8 mouse cellular contexts compared by ENCODE assay signal in genomic region chr16:52078758-52079474, GRCm38 (mm10). TPM values are rescaled to one million over a fixed set of nuclear protein-coding genes. Genes with fewer than 3 reads are reported as not detected.
DNase-seq lines count a peak whose midpoint lies in the region; ATAC-seq and TF ChIP-seq lines count a peak whose summit lies in the region.

No protein-coding gene starts in this region.

- intact Hi-C loops in heart, postnatal 10 days (cut with DNase I) = no loop called here

- no peaks in the 10 kb centered on the region for H3K9me3 ChIP-seq in hindbrain, embryonic 13.5 days
- H3K9me3 ChIP-seq in hindbrain, embryonic 10.5 days = no peaks in the 10 kb centered on the region
- no peaks in the 10 kb centered on the region for H3K9me3 ChIP-seq in liver, postnatal 0 days (ENCODE audit: low read length)
- H3K9me3 ChIP-seq in midbrain, embryonic 11.5 days (ENCODE audit: control insufficient read depth, low read length) = no peaks in the 10 kb centered on the region

- peaks cover 22% of the 10 kb centered on the region for H3K4me1 ChIP-seq in hindbrain, embryonic 13.5 days (replicated peaks)
- H3K4me1 ChIP-seq in hindbrain, embryonic 10.5 days (replicated peaks) = no peaks in the 10 kb centered on the region
- peaks cover 27% of the 10 kb centered on the region for H3K4me1 ChIP-seq in liver, postnatal 0 days (ENCODE audit: insufficient read depth)
- no peaks in the 10 kb centered on the region for H3K4me1 ChIP-seq in midbrain, embryonic 11.5 days (ENCODE audit: control insufficient read depth, insufficient read depth, low read length)

- H3K4me2 ChIP-seq in hindbrain, embryonic 13.5 days = no peak overlapping the region
- peak overlapping the region; percentile 14; the same call in 1 of the 2 replicates for H3K4me2 ChIP-seq in liver, postnatal 0 days (ENCODE audit: low read depth, low read length)
- H3K4me2 ChIP-seq in midbrain, embryonic 11.5 days = no peak overlapping the region

- peak; percentile 60 for TF ChIP-seq EP300 in liver, postnatal 0 days (IDR thresholded peaks at IDR 0.05; ENCODE audit: low read depth)

- 84% methylated on average over 9 of the region's 9 CpGs for WGBS in hindbrain, embryonic 13.5 days
- 95% methylated on average over 9 of the region's 9 CpGs for WGBS in hindbrain, embryonic 10.5 days
- 61% methylated on average over 9 of the region's 9 CpGs for WGBS in liver, postnatal 0 days (ENCODE audit: insufficient replicate concordance)
- 93% methylated on average over 9 of the region's 9 CpGs for WGBS in midbrain, embryonic 11.5 days

- no peak for TF ChIP-seq CTCF in liver, postnatal 0 days (IDR thresholded peaks at IDR 0.05; ENCODE audit: low read depth)

- H3K27ac ChIP-seq in hindbrain, embryonic 13.5 days = 0 out of 2 replicates have a peak overlapping the region, but pooled peaks have one; percentile 4
- no peak overlapping the region for H3K27ac ChIP-seq in hindbrain, embryonic 10.5 days
- peak overlapping the region; percentile 86 for H3K27ac ChIP-seq in liver, postnatal 0 days (ENCODE audit: low read depth)
- no peak overlapping the region for H3K27ac ChIP-seq in midbrain, embryonic 11.5 days (ENCODE audit: low read depth, low read length)

- H3K4me3 ChIP-seq in hindbrain, embryonic 13.5 days = no peak overlapping the region
- H3K4me3 ChIP-seq in hindbrain, embryonic 10.5 days = no peak overlapping the region
- H3K4me3 ChIP-seq in liver, postnatal 0 days (ENCODE audit: low read depth, low read length) = no peak overlapping the region
- no peak overlapping the region for H3K4me3 ChIP-seq in midbrain, embryonic 11.5 days (ENCODE audit: low read depth, low read length)

- H3K36me3 ChIP-seq in hindbrain, embryonic 13.5 days = no peaks in the 10 kb centered on the region
- peaks cover 6% of the 10 kb centered on the region for H3K36me3 ChIP-seq in hindbrain, embryonic 10.5 days
- H3K36me3 ChIP-seq in liver, postnatal 0 days (replicated peaks; ENCODE audit: insufficient read depth, low read length) = no peaks in the 10 kb centered on the region
- no peaks in the 10 kb centered on the region for H3K36me3 ChIP-seq in midbrain, embryonic 11.5 days (ENCODE audit: control insufficient read depth, insufficient read depth, low read length)

- ATAC-seq in hindbrain, embryonic 13.5 days (ENCODE audit: low FRiP score) = no peak
- ATAC-seq in liver, postnatal 0 days = peak; percentile 92
- no peak for ATAC-seq in midbrain, embryonic 11.5 days (ENCODE audit: low FRiP score)

- DNase-seq in hindbrain, embryonic 10.5 days (ENCODE audit: low spot score) = no peak
- peak; percentile 37 for DNase-seq in brain, adult 2 months (ENCODE audit: low read depth, low spot score)
- DNase-seq in heart, postnatal 10 days = peak; percentile 72 to 79
- DNase-seq in liver, postnatal 0 days = peak; percentile 48
- no peak for DNase-seq in retina, embryonic 14.5 days (ENCODE audit: low spot score)
- DNase-seq in midbrain, embryonic 11.5 days (ENCODE audit: low spot score, missing footprints) = no peak
- no peak for DNase-seq in embryo, embryonic 10 days (ENCODE audit: low spot score)

- no peaks in the 10 kb centered on the region for H3K27me3 ChIP-seq in hindbrain, embryonic 13.5 days
- H3K27me3 ChIP-seq in hindbrain, embryonic 10.5 days (ENCODE audit: insufficient read depth, poor library complexity, severe bottlenecking) = no peaks in the 10 kb centered on the region
- H3K27me3 ChIP-seq in liver, postnatal 0 days (ENCODE audit: insufficient read depth, low read length) = no peaks in the 10 kb centered on the region
- no peaks in the 10 kb centered on the region for H3K27me3 ChIP-seq in midbrain, embryonic 11.5 days (ENCODE audit: control insufficient read depth, insufficient read depth, low read length)

- H3K9ac ChIP-seq in hindbrain, embryonic 13.5 days = no peak overlapping the region
- no peak overlapping the region for H3K9ac ChIP-seq in liver, postnatal 0 days (replicated peaks)
- H3K9ac ChIP-seq in midbrain, embryonic 11.5 days (ENCODE audit: low read length) = no peak overlapping the region

RNA-seq across cellular contexts. Expression of gene Cblb, which starts 47.9 kb away (rescaled TPM):
- polyA plus RNA-seq in hindbrain, embryonic 13.5 days (2015; fragmentation: Nextera tagmentation; extraction: Ambion mirVana) = 19.6 and 21.5 TPM in 2 replicates
- 34.8 and 42.6 TPM in 2 replicates for polyA plus RNA-seq in hindbrain, embryonic 10.5 days (2016; fragmentation: Nextera tagmentation; extraction: Ambion mirVana)
- total RNA-seq in heart, postnatal 10 days (2021) = 10 to 100 TPM; 18.0 to 18.7 TPM
- polyA plus RNA-seq in liver, postnatal 0 days (2015; fragmentation: Nextera tagmentation; extraction: Ambion mirVana) = 2.0 and 2.1 TPM in 2 replicates
- polyA plus RNA-seq in midbrain, embryonic 11.5 days (2014; fragmentation: Nextera tagmentation; extraction: Ambion mirVana) = 38.6 and 46.5 TPM in 2 replicates

Comparison
In these comparisons a context has a peak if more than half of its experiments do, and no peak if none do; other contexts are left out.
1. H3K27ac ChIP-seq: peak in hindbrain, embryonic 13.5 days (single experiment) and liver, postnatal 0 days (single experiment); none in hindbrain, embryonic 10.5 days (single experiment) and midbrain, embryonic 11.5 days (single experiment).
2. DNase-seq: peak in brain, adult 2 months (single experiment), heart, postnatal 10 days (2 of 2) and liver, postnatal 0 days (single experiment); none in hindbrain, embryonic 10.5 days (single experiment), retina, embryonic 14.5 days (single experiment), midbrain, embryonic 11.5 days (single experiment) and embryo, embryonic 10 days (single experiment).